Mouse (Mus musculus) ovary, adult 10 weeks (tissue): ENCODE data around the gene Dhx29. TPM values are rescaled to one million over a fixed set of nuclear protein-coding genes. Genes with fewer than 3 reads are reported as not detected.

Source experiments
- polyA plus RNA-seq: library from polyadenylated mRNA; stranded (reverse); fragments of 350-450 nt; fragmentation: Illumina TruSeq; extraction: RNeasy Lipid Tissue Mini Kit (QIAGEN cat#74804); gene quantifications from one replicate; pipeline ENCODE4 v1.2.3, GENCODE M21; 2014

The Dhx29 gene
- polyA plus RNA-seq: 39.4 TPM

DNA sequence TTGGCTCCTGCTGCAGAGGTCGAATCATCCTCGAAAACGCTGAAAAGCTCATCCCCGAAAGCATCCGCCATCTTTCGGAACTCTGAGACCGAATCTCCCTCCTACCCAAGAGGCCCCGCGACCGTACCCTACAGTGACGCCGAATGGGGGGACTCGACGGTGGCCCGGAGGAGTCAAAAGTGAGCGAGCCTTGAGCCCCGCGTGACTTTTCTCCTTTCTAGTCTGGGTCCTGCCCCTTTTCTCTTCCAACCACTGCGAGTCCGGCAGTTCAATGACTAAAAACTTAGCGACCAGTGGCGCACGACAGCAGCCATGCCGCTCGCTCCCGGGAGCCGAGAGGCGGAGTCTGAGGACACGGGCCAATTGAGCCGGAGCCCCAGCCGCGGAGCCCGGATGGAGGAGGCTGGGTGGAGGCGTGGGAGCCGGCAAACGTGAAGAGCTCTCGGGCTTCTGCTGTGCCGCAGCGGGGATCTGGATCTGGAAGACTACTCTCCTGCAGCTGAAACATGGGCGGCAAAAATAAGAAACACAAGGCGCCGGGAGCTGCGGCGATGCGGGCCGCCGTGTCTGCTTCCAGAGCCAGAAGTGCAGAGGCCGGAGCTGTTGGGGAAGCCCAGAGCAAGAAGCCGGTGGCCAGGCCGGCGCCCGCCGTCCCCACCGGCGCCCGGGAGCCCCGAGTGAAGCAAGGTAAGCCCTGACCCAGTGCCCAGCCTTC is at the start of gene Dhx29, which contains the start of gene Mtrex:
Gene Dhx29 (plus strand): TSS at position 168 of the 715 bp plus-strand sequence.
Gene Mtrex (minus strand): TSS at position 112 of the 715 bp plus-strand sequence.

DNA sequence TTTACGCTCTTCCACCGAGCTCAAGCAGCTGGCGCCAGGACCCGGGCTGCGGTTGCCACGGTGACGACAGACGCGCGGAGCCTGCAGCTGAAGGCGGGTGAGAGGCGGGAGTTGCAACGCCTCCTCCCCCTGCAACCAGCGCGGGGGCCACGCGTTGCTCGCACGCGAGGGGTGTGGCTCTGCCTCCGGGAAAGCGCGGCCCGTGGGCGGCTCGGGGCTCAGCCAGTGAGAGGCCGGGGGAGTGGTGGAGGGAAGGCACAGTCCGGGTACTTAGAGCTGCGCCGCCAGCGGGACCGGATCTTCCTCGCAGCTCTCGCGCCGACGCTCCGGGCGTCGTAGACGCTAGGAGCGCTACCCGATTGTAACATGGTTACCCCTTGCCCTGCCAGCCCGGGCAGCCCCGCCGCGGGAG is 60.3 kb downstream of the Dhx29 start, which contains the start of gene Ccno:
Gene Ccno (plus strand): TSS at position 271 of the 412 bp plus-strand sequence.

DNA sequence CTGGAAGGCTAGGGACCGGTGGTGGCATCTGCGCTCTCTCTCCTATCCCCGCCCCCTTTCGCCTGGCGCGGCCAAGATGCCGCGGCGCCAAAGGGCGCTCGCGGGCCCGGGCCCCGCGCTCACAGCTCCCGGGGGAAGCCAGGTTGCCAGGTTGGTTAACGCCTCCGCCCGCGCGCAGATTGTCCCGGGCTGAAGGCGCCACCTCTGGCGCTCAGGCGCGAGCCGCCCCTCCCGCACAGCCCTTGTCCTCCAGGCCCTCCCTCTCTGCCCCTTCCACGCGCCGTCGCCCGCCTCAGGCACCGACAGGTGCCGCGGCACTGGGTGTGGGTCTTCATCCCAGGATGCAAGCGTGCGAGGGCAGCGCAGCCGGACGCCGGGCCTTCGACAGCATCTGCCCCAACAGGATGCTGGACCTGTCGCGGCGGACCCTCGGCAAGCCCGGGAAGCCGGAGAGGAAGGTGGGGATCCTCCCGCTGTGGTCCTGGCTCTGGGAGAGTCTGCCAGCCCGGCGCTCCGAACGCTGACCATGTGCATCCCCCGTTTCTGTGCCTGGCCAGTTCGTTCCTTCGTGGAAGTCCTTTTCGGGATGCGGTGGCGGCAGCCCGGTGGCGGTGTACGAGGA is 66.4 kb downstream of the Dhx29 start, which contains the start of gene Mcidas:
Gene Mcidas (plus strand): TSS at position 315 of the 622 bp plus-strand sequence.

Other genes starting within 250 kb of the Dhx29 start
- 56.3 TPM for gene Plpp1, start 126.7 kb upstream of the Dhx29 start, polyA plus RNA-seq
- gene Mtrex, start 56 bp upstream of the Dhx29 start, polyA plus RNA-seq: 121 TPM
- 3.0 TPM for gene Ccno, start 60.3 kb downstream of the Dhx29 start, polyA plus RNA-seq
- gene Mcidas, start 66.4 kb downstream of the Dhx29 start, polyA plus RNA-seq: not detected
- gene Cdc20b, start 107.7 kb downstream of the Dhx29 start, polyA plus RNA-seq: not detected
- gene Gpx8, start 119.0 kb downstream of the Dhx29 start, polyA plus RNA-seq: 285 TPM
- gene Gzma, start 173.5 kb downstream of the Dhx29 start, polyA plus RNA-seq: 1.8 TPM